ENCODE assay signal across 8 mouse cellular contexts in genomic region chr2:71644038-71644470, GRCm38 (mm10).
DNase-seq lines count a peak whose midpoint lies in the region; ATAC-seq and TF ChIP-seq lines count a peak whose summit lies in the region.

No protein-coding gene starts in this region.

- peak; percentile 64; the same call in 1 of the 2 replicates for ATAC-seq in hindbrain, postnatal 0 days
- ATAC-seq in megakaryocyte-erythroid progenitor cell, adult 5-6 weeks (replicated peaks; ENCODE audit: low FRiP score, low TSS enrichment, poor library complexity, severe bottlenecking), result no peak
- ATAC-seq in midbrain, embryonic 16.5 days, result no peak

- TF ChIP-seq POLR2A in lung, adult 2 months (IDR thresholded peaks at IDR 0.05; ENCODE audit: borderline replicate concordance, extremely low read depth, low read depth, low read length), result no peak

- H3K27me3 ChIP-seq in hindbrain, postnatal 0 days (ENCODE audit: insufficient read depth, low read length), result no peaks in the 10 kb centered on the region
- no peaks in the 10 kb centered on the region for H3K27me3 ChIP-seq in midbrain, embryonic 16.5 days (ENCODE audit: control insufficient read depth, insufficient read depth, low read depth, low read length)

- H3K36me3 ChIP-seq in hindbrain, postnatal 0 days (ENCODE audit: insufficient read depth, low read length), result no peaks in the 10 kb centered on the region
- no peaks in the 10 kb centered on the region for H3K36me3 ChIP-seq in midbrain, embryonic 16.5 days (ENCODE audit: control insufficient read depth, insufficient read depth, low read length)

- no peaks in the 10 kb centered on the region for H3K4me1 ChIP-seq in lung, adult 2 months (ENCODE audit: control insufficient read depth, insufficient read depth, low read length)
- H3K4me1 ChIP-seq in hindbrain, postnatal 0 days (ENCODE audit: insufficient read depth, low read length), result no peaks in the 10 kb centered on the region
- H3K4me1 ChIP-seq in midbrain, embryonic 16.5 days (ENCODE audit: control insufficient read depth, insufficient read depth, low read length), result no peaks in the 10 kb centered on the region; the same call in 1 of the 2 replicates

- H3K4me3 ChIP-seq in lung, adult 2 months (replicated peaks; ENCODE audit: extremely low read depth, low read depth, low read length), result no peak overlapping the region
- no peak overlapping the region for H3K4me3 ChIP-seq in hindbrain, postnatal 0 days (ENCODE audit: low read length)
- no peak overlapping the region for H3K4me3 ChIP-seq in midbrain, embryonic 16.5 days (ENCODE audit: low read depth, low read length)

- no peak for TF ChIP-seq CTCF in lung, adult 2 months (IDR thresholded peaks at IDR 0.05; ENCODE audit: insufficient read depth, low read length)
- TF ChIP-seq CTCF in hindbrain, postnatal 0 days (IDR thresholded peaks at IDR 0.05; ENCODE audit: low read depth), result no peak

- H3K4me2 ChIP-seq in hindbrain, postnatal 0 days (ENCODE audit: low read depth, low read length), result no peak overlapping the region
- H3K4me2 ChIP-seq in midbrain, embryonic 16.5 days (ENCODE audit: low read length), result no peak overlapping the region

- H3K27ac ChIP-seq in hindbrain, postnatal 0 days, result no peak overlapping the region
- H3K27ac ChIP-seq in midbrain, embryonic 16.5 days (ENCODE audit: low read length), result no peak overlapping the region

- 20% methylated on average over 6 of the region's 6 CpGs for WGBS in lung, adult 2 months
- 65% methylated on average over 6 of the region's 6 CpGs for WGBS in hindbrain, postnatal 0 days
- WGBS in midbrain, embryonic 16.5 days, result 76% methylated on average over 6 of the region's 6 CpGs

- peak; percentile 32 to 55 for DNase-seq in lung, adult 18-20 months
- no peak for DNase-seq in lung, adult 2 months
- DNase-seq in embryo, embryonic 10.5 days (ENCODE audit: low spot score), result peak; percentile 60
- no peak for DNase-seq in hindbrain, postnatal 0 days (ENCODE audit: low spot score)
- DNase-seq in lung, postnatal 10 days, result peak; percentile 65
- DNase-seq in gastrocnemius, adult 8-10 months (ENCODE audit: low spot score in 2 of 2), result no peak

- no peaks in the 10 kb centered on the region for H3K9me3 ChIP-seq in hindbrain, postnatal 0 days (ENCODE audit: low read length)
- H3K9me3 ChIP-seq in midbrain, embryonic 16.5 days (replicated peaks; ENCODE audit: control insufficient read depth, low read length, poor library complexity, severe bottlenecking), result peaks cover 7% of the 10 kb centered on the region; the same call in 1 of the 2 replicates

- H3K9ac ChIP-seq in hindbrain, postnatal 0 days (replicated peaks; ENCODE audit: low read length), result no peak overlapping the region
- no peak overlapping the region for H3K9ac ChIP-seq in midbrain, embryonic 16.5 days (ENCODE audit: low read depth, low read length)

Comparison
In these comparisons a context has a peak if more than half of its experiments do, and no peak if none do; other contexts are left out.
1. DNase-seq: peak in lung, adult 18-20 months (2 of 2), embryo, embryonic 10.5 days (single experiment) and lung, postnatal 10 days (single experiment); none in lung, adult 2 months (single experiment), hindbrain, postnatal 0 days (single experiment) and gastrocnemius, adult 8-10 months (0 of 2).